Mouse (Mus musculus) adrenal gland, postnatal 14 days (tissue): ENCODE results near the gene Timm8b. TPM values are rescaled to one million over a fixed set of nuclear protein-coding genes. Genes with fewer than 3 reads are reported as not detected.
"Not testable (repeated sequence)": the region's sequence is repeated elsewhere in the genome, so short reads cannot be mapped to it uniquely, and the experiment has no call there.

Source experiments
- DNase-seq: peaks from one replicate; pipeline ENCODE4 v3.0.0; 2021; ENCODE audit warnings: mixed read lengths
- total RNA-seq: library from RNA; stranded (reverse); gene quantifications from 2 replicates; pipeline ENCODE4 v1.2.3, GENCODE M21; 2021

The Timm8b gene
- total RNA-seq, 1 experiment from 2014 or later = 184 TPM

- DNase-seq = no peak
Observed at GRCm38 (mm10) chr9:50602055-50602845, 1.5 kb upstream of the Timm8b start.

- no peak for DNase-seq
Observed at GRCm38 (mm10) chr9:50603998-50604324, 251 bp downstream of the Timm8b start.

- no peak for DNase-seq
Observed at GRCm38 (mm10) chr9:50604338-50604737, 628 bp downstream of the Timm8b start.

GRCm38 (mm10) chr9:50612115-50612514 is 8.4 kb downstream of the Timm8b start:
- DNase-seq = no peak

GRCm38 (mm10) chr9:50616161-50616560 is 12.5 kb downstream of the Timm8b start:
- no peak for DNase-seq

- peak; percentile 92 for DNase-seq
Observed at GRCm38 (mm10) chr9:50616766-50617603, 13.3 kb downstream of the Timm8b start, which contains the start of the genes Pih1d2 and Nkapd1. Pih1d2 (plus strand) TSS chr9:50617321. Nkapd1 (minus strand) TSS chr9:50617464.

GRCm38 (mm10) chr9:50617794-50618330 is 14.2 kb downstream of the Timm8b start:
- DNase-seq = no peak

- DNase-seq = not testable (repeated sequence)
Observed at GRCm38 (mm10) chr9:50630903-50631302, 27.2 kb downstream of the Timm8b start.

- DNase-seq = no peak
Observed at GRCm38 (mm10) chr9:50632016-50632688, 28.4 kb downstream of the Timm8b start.

GRCm38 (mm10) chr9:50633059-50633458 is 29.3 kb downstream of the Timm8b start:
- no peak for DNase-seq

- no peak for DNase-seq
Observed at GRCm38 (mm10) chr9:50634270-50634669, 30.6 kb downstream of the Timm8b start.

GRCm38 (mm10) chr9:50646826-50647370 is 43.2 kb downstream of the Timm8b start:
- DNase-seq = no peak

GRCm38 (mm10) chr9:50650503-50650902 is 46.8 kb downstream of the Timm8b start:
- DNase-seq = no peak

Other genes with a start within 250 kb of the Timm8b start
- 0.33 and 0.41 TPM in 2 replicates for gene Plet1, start 109.4 kb upstream of the Timm8b start, total RNA-seq
- 68.9 and 73.9 TPM in 2 replicates for gene Pts, start 75.2 kb upstream of the Timm8b start, total RNA-seq
- gene Il18, start 49.1 kb upstream of the Timm8b start, total RNA-seq = 5.7 and 8.4 TPM in 2 replicates
- 2.1 and 3.7 TPM in 2 replicates for gene Bco2, start 48.7 kb upstream of the Timm8b start, total RNA-seq
- not detected in 2 replicates for gene Tex12, start 42.6 kb upstream of the Timm8b start, total RNA-seq
- 554 and 565 TPM in 2 replicates for gene Sdhd, start 98 bp upstream of the Timm8b start, total RNA-seq
- gene Pih1d2, start 13.4 kb downstream of the Timm8b start, total RNA-seq = 1.6 and 1.9 TPM in 2 replicates
- 24.3 and 25.3 TPM in 2 replicates for gene Nkapd1, start 13.6 kb downstream of the Timm8b start, total RNA-seq
- gene Dlat, start 55.9 kb downstream of the Timm8b start, total RNA-seq = 252 and 279 TPM in 2 replicates
- gene Dixdc1, start 135.6 kb downstream of the Timm8b start, total RNA-seq = 8.4 and 9.5 TPM in 2 replicates
- gene 2310030G06Rik, start 142.6 kb downstream of the Timm8b start, total RNA-seq = 6.6 and 6.9 TPM in 2 replicates
- 21.4 and 29.2 TPM in 2 replicates for gene Cryab, start 147.4 kb downstream of the Timm8b start, total RNA-seq
- gene Hspb2, start 148.4 kb downstream of the Timm8b start, total RNA-seq = 1.5 and 1.9 TPM in 2 replicates
- gene Fdxacb1, start 164.3 kb downstream of the Timm8b start, total RNA-seq = 5.7 and 6.4 TPM in 2 replicates
- gene Alg9, start 171.1 kb downstream of the Timm8b start, total RNA-seq = 26.0 and 28.4 TPM in 2 replicates
- gene 1110032A03Rik, start 171.6 kb downstream of the Timm8b start, total RNA-seq = 35.5 and 37.2 TPM in 2 replicates
- 32.3 and 34.4 TPM in 2 replicates for gene Ppp2r1b, start 241.4 kb downstream of the Timm8b start, total RNA-seq